Mouse (Mus musculus) right cerebral cortex, adult 2 months (tissue): ENCODE measurements at regions not wholly inside any gene's neighbourhood (a gene's known extent, or its start where the extent isn't known, plus 50 kb on each side); places are given as distances from the start of the nearest gene placed in this dataset.
A peak's percentile ranks its signal among the peaks of the same experiment; 100 is the strongest.

Source experiments
- DNase-seq, 2 experiments: peaks; one replicate each; pipeline ENCODE4 v3.0.0; 2021 to 2022; ENCODE audit warnings: low spot score in 2 of 2

DNA sequence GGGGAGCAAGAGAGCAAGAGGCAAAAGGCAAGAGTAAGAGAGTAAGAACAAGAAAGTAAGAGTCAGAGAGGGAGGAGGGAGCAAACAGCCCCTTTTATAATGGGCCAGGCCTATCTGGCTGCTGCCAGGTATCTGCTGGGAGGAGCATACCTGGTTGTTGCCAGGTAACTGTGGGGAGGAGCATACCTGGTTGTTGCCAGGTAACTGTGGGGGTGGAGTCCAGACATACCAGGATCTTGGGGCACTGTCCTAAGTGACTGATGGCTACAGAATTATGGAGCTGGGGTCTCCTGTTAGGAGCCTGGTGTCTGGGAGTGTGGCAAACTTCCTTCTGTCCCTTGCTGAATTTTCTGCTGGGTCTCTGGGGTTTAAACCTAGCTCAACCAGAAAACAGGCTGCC, 469.8 kb upstream of the Syt1 start:
- DNase-seq, result no peak

DNA sequence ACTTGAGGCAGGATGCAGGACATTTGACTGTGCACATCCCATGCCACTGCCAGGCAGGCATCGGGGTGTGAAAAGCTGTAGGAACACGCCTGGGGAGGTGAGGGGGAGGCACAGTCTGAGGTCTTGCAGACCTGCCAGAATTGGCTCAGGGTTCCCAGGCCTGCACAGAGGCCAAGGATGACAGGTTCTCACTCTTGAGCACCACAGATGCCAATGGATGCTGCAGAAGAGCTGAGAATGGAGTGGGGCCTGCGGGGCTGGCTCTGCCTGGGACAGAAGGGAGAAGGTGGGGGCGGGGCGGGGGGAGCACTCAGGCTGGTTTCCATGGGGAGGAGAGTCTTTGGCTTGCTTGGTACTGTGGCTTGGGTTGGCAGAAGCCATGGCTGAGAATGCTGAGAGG, 469.2 kb upstream of the Syt1 start:
- DNase-seq, result no peak

DNA sequence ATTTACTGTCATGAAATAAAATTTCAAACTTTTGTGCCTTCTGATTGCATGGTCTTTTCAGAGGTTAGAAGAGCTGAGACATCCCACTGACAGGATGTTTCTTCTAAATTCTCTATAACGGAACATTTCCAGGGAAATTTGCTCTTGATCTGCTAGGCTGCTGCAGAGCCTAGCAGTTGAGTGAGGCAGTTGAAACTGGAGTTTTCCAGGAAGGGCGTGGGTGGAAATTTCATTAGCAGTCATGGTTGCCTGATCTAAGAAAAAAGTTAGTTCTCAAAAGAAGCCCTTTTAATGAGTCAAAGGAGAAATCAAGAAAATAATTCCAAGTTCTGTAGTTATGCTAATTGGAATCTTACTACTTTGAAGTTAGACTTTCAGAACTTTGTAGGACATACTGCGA, 455.7 kb upstream of the Syt1 start:
- DNase-seq, result no peak

DNA sequence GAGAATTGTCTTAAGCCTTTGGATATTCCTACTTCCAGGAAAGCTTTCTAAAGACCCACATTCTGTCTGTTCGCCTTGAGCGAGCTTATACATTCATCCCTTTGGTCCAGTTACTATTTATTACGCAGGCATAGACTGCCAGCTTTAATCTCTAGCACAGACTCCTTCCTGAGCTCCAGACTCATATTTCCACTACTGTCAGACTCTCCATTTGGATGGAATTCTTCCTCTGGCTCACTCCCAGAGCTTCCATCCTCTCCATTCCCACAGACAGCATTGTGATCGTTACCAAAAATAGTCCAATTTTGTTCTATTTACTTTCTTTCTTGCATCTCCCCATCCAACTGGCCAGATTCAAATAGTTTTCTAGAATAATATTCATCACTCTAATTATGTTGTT, 420.3 kb upstream of the Syt1 start:
- DNase-seq, result no peak

DNA sequence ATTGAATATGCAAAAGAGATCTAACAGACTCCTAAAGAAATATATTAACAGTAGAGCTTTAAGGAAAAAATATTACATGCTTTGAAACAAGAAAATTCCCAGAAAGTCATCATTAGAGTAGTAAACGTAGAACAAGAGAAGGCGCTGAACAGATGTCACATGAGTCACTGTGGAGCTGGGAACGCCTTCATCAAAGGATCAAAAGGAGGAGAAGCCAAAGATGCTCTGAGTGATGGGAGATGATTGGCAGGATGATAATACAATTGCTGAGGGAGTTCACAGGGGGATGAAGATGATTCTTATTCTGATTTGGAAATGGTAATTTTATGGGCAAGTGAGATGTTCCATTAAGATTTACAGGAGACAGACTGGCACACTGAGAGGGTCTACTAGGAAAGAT, 417.1 kb upstream of the Syt1 start:
- DNase-seq, result no peak

DNA sequence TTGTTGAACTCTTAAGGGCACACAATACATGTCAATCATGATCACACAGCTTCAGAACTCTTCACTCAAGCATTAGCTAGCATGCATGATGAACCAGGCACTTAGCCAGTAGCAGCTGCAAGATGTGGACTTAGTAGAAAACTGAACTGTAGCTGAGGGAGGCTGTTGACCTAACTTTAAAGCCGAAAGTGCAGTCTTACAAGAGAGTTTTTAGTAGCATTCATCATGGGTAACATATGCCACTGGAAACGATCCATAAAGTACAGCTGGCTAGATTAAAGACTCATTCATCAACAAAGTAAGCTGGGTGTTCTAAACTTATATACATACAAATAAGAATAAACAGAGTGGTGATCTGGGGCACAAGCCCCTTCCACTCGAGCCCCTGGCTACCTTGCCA, 396.2 kb upstream of the Syt1 start:
- DNase-seq, result no peak

DNA sequence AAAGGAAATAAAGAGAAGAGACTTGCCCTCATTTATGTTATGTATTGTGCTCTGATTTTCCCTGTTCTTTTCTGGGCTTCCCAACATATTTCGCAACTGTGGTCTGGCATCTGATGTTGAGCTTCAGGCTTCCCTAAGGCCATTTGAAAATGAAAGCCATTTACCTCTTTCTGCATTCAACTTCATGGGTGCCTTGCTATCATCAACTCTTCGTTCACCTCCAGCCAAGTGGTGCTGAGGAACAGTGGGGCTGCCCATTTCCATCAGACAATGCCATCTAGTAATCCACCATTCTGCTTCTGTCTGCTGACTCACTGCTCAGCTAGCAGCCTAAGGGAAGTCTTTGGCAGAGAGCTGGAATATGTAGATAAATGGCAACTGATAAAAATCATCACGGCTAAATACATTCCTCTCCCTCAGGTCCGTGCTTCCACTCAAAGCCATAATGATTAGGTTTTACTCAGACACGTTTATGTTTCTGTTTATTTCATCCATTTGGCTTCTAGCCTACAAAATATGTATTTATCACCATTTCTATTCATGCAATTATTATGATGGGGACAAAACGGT, 394.4 kb upstream of the Syt1 start:
- DNase-seq, result no peak

DNA sequence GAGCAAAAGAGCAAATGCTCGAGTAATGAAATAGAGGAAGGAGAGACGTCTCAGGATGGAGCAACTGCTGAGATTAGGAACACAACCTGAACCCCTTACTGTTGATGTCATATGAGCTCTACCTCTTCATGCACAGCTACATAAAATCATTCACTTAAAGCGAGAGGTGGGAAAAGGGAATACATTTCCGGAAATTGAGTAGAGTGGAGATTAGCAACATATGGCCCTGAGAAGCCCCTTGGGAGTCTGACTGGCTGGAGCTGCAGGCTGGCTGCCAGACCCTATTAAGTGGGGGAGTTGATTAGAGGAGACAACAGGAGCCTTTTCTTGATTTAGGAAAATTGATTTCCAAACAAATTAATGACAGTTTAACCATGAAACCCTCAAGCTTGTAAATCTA, 373.0 kb upstream of the Syt1 start:
- DNase-seq, result no peak

DNA sequence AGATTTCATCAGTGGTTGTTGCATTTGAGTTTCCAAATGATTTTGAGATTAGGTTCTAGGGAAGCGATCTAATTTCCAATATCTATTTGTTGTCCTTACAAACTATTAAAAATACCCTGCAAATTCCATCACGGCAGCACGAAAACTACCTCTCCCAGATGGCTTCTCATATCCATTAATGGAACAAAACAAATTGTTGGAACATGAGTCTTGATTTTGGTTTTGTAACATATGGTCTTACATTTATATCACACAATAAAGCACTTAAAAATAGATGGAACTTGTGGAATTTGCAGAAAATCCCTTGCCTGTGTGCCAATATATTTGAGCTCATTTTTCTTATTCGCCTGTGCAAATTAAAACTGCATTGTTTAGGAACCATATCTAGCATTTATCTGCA, 368.1 kb upstream of the Syt1 start:
- no peak for DNase-seq

DNA sequence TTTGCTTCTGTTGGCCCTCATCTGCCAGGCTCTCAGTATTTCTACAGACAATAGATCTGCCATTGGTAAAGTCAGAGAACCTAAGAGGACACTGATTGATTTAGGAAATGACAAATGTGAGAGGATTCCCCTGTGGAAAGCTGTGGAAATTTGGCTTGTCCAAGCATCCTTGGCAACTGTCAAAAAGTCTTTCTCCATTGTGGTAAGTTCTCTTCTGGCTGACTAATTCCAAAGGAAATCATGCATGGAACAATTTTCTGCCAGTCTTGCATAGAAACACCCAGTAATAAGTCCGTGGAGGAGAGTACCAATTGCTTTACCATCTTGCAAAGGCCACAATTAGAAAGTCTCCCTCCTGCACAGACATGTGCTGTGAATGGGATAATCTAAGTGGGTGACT, 349.4 kb upstream of the Syt1 start:
- DNase-seq, result no peak

DNA sequence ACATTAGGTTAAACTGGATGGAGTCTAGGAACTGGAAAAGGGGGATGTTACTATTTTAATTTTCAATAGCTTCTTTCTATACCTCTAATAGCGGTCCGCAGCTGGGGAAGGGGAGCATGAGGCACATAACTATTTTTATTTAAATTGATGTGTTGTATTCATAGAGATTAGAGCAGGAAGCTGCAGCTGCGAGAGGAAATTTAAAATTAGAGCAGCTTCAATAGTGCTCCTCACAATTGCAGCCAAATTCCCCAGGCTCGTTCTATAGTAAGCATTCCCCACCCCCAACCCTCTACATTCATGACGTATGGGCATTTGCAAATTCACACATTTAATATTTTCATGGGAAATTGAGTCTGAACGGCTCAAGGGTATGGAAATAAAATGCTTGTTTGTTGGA, 348.0 kb upstream of the Syt1 start:
- no peak for DNase-seq

DNA sequence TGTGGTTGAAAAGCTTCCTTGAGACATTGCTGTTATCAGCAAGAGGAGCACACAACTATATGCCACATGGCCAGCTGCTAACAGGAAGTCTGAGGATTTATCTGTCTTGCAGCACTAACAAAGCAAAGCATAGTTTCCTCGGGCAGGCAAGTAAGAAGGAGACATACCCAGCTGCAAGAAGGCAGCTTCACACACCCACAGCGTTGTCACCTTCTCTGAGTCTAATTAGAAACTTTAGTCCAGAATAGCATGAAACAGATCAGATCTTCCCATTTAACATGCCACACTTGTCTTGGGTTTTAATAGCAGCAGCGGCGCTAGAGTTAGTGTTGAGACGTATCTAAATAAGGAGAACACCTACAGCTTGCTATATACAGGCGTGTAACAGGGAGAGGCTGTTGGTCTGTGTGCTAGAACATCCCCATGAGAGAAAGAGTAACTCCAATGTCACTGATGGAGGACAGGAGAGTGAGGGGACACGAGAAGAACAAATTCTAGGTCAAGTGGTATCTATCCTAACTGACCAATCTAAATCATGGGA, 322.1 kb upstream of the Syt1 start:
- DNase-seq, result peak; percentile 65 to 72

DNA sequence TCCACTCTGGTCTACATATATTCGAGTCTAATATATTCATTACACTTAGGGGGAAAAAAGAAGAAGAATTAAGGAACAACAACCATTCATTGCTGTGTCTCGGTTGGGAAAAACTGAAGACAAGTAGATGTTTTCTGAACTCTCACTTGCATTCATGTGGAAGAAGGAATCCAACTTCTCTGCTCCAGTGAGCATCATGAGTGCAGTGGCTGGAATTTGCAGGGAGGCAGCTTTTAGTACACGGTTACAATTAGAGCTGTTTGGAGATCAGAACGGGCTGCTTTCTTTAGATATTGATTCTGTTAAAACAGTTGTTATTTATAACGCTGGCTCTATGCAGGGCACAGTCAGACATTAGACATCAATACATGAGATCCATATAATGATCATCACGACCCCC, 298.5 kb upstream of the Syt1 start:
- DNase-seq, result no peak

DNA sequence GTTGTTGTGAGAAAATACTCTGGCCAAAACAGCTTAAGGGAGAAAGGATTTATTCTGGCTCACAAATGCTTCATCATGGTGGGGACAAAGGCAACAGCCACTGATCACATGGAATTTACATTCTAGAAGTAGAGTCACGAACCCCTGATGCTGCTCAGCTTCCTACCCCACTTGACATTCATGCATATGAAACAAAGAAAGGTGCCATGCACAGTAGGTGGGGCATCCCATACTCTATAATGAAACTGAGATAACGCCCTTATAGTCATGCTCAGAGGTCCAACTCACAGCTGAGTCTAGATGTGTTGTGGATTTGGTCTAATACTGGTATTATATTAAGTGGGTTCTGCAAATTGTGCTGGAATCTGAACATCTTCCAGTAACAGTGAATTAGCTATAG, 289.4 kb upstream of the Syt1 start:
- no peak for DNase-seq

DNA sequence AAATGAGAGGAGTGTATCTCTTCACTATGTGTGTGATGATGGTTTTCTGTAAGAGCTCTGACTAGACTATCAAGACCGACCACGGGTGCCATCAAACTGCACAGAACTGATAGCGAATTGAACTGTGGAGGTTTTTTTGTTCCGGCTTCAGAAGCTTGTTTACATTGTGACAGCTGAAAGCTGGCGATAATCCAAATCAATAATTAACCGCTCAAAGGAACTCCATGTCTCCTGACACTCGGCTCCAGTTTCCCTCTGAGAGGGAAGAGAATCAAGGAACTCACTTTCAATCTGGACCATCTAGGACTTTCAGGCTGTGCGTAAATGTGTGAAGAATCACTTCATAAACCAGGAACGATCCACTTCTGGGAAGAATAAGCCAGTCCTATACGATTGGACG, 289.0 kb upstream of the Syt1 start:
- DNase-seq, result no peak

DNA sequence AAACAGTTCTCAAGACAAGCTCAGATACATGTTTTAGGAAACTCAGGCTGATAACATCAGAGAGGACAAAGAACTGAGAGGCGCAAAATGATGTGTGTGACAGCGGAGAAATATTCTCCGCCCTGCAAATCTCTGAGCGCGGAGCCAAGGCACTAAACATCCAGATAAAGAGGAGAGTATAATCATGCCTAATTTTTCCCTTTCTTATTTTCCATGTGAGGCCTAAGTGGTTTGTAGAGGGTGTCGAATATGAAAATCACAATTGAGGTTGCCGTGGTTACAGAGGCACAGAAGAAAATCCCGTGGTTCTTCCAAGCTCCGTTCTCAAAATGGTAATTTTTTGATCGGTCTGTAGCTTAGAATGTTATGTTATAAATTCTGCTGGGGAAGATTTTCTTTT, 272.6 kb upstream of the Syt1 start:
- DNase-seq, result peak; percentile 8 to 33

DNA sequence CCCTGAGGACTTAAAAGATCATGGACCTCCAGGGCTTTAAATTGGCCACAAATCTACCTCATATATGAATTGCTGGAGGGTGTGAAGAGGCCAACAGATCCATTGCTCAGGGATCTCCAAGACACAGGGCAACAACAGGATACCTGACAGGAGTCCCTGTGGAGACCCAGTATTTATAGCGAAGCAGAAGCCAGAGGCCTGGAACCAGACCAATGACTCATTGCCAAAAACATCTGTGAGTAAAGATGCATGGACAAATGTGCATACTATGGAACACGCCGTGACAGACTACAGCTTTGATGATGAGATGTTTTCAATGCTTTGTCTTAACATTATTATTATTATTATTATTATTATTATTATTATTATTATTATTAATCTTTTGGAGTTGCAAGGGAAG, 239.0 kb upstream of the Syt1 start:
- no peak for DNase-seq

DNA sequence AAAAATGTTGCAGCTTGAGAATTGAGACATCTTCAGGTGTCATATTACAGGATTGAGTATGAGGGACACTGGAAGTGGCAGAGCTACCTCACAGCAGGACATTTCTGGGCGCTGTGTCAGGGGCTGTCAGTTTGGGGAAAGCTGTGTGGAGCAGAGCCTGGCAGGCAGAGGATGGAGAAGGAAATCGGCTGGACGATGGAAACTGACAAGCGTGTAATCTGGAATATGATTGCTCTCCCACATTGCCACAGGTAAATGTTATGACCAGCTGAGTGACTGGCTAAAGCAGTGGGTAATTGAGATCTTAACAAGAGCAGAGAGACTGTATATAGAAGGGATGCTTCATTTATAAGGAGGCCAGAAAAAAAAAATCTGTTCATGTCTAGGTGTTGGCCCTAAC, 235.5 kb upstream of the Syt1 start:
- DNase-seq, result no peak

DNA sequence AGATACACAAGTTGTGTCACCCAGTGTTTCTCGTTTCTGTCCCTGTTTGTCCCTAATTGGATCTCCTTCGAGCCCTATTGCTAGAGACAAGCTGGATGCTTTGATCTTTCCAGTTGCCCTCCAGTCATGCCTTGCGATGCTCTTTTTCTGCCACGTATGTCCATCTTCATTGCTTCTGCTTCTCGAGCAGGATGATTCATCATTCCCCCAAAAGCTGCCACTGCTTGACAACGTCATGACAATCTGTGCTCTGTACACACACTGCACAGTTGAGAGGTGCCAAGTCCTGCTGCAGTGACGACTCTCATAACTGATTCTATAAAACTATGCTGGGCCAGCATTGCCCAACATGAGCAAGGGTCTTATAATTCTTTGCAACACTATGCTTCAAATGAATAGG, 226.2 kb upstream of the Syt1 start:
- peak in 1 of 2 experiments; percentile 13 for DNase-seq

DNA sequence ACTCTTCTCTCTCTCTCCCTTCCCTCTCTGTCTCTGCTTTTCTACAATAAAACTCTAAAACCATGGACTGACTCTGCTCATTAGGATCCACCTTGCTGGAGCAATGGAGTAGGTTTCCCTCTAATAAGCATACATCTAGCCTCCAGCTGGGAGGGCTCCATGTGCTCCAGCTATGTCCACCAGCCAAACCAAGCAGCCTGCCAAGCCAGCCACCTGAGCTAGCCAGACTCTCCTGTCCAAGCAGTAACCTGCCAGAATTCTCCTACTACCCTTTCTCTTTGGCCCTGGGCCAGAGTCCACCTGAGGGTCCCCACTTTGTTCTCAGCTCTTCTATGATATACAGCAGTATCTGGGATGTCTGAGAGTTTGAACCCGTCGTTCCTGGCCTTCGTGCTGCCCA, 216.2 kb upstream of the Syt1 start:
- no peak for DNase-seq

DNA sequence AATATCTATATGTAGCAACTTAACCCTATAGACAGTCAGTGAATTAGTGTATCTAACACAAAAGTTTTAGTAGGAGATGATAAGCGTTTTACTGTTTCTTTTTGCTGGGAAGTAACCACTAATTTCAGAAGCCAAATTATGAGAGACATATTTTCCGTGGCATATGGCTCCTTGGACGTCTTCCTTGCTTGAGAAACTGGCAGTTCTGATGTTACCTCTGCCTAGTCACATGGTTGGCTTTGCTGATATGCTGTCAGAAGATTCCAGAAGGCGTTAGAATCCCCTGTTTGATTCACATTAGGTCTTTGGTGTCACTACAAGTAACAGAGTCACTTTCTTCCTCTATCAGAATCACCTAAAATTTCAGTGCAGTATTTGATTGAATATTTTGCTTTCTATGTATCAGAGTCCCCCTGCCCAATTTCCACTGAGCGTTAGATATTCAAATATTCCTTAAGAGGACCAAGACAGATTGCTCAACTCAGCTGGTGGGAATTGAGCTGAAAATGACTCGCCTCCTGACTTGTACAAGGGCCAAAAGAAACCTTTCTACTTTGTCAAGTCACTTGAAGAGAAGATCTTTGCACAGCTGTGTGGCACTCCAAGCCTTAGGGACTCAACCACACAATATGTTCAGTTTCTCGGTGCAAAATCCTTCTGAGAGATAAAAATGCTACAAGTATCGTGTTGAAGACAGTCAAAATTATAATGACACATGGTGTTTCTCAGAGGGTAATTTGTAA, 178.2 kb upstream of the Syt1 start:
- DNase-seq, result peak; percentile 7

DNA sequence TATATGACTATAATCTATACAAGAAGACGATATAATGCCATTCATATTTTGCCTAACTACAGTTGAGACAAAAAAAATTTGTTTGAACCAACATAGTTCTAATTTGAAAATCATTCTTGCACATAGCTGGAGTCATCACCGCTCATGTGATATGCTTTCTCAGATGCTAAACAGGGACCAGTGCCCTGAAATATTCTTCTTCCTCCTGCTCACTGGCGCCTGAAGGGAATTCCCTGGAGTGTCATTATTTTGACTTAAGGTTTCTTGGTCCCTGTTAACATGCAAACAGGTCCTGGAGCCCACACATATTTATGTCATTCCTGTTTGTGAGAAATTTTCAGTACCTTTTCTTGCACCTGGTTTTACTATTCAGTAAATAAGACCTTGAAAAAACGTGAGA, 177.5 kb upstream of the Syt1 start:
- no peak for DNase-seq

DNA sequence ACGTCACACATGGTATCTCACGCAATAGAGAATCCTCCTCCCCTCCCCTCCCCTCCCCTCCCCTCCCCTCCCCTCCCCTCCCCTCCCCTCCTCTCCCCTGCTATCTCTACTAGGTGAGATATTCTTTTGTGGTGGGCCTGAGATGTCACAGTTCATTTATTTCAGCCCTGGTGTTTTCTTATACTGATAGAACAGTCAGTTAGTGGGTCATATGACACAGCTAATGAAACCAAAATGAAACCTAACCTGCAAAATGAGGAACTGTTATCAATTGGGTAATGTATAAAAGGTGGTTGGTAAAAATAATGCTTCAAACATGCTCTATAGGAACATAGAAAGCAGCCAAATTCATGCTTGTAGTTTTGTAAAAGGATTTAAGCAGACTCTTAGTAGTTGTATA, 174.5 kb upstream of the Syt1 start:
- no peak for DNase-seq

DNA sequence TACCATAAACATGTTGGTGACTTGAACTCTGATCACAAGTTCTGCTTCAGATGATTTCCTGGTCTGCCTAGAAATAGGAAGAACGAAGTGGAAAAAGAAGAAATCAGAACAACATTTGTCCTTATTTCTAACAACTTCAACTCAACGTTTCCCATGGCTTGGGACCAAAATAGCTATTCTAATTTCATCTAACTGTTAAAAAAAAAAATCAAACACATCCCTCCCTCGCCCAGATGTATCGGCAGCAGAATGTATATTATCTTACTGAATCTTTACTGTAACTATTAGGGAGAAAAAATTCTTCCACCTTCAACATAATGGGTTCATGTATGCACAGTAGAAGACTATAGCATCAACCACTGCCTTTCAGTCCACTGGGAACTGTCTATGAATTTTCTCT, 169.7 kb upstream of the Syt1 start:
- no peak for DNase-seq
